Mouse (Mus musculus) monocyte, adult 59 days (primary cell): ENCODE results near the gene Hpn. TPM values are rescaled to one million over a fixed set of nuclear protein-coding genes. Genes with fewer than 3 reads are reported as not detected.

Experiments used
- total RNA-seq, 2 experiments: library from RNA; stranded (reverse); gene quantifications; one replicate each; pipeline ENCODE4 v1.2.4; 2023

The Hpn gene
- 10 to 100 TPM in 1 of 2 experiments, 1 to 10 TPM in 1; 9.1 to 15.9 TPM for total RNA-seq

GRCm38 (mm10) chr7:31115182-31115581 lies at the start of gene Hpn:
Gene Hpn (minus strand): TSS chr7:31115290.

DNA sequence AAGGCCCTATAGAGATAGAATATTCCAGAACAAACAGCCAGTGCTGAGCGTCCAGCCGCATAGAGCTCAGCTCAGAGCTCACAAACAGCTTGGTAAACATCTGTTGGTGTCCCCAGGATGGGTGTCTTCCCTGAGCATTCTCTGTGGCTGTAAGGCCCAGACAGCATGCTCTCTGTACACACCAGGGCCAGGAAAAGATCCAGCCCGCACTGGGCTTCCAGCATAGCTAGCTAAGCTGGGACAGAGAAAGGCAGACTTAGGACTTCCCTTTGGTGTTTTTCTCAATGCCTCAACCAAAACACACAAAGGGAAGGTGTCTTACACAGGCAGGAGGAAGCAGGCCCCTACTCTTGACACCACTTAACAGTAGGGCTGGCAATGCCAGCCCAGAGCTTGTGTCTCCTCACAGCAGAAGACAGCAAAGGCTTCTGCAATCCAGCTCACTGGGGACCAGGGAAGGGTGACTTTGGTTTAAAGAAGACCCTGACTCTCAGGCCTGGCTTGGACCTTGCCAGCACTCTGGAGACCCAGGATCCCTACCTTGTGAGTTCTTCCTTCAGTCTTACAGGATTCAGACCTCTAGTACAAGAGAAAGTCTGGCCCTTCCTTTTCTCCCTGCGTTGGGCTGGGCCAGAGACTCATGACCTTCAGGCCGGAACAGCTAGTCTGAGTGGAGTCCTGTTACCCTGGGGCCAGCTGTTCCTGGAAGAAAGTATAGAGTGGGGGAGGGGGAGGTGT lies 40.4 kb upstream of the Hpn start, which contains the start of gene Gramd1a:
Gramd1a (minus strand) TSS at position 601 of the 738 bp plus-strand sequence.

DNA sequence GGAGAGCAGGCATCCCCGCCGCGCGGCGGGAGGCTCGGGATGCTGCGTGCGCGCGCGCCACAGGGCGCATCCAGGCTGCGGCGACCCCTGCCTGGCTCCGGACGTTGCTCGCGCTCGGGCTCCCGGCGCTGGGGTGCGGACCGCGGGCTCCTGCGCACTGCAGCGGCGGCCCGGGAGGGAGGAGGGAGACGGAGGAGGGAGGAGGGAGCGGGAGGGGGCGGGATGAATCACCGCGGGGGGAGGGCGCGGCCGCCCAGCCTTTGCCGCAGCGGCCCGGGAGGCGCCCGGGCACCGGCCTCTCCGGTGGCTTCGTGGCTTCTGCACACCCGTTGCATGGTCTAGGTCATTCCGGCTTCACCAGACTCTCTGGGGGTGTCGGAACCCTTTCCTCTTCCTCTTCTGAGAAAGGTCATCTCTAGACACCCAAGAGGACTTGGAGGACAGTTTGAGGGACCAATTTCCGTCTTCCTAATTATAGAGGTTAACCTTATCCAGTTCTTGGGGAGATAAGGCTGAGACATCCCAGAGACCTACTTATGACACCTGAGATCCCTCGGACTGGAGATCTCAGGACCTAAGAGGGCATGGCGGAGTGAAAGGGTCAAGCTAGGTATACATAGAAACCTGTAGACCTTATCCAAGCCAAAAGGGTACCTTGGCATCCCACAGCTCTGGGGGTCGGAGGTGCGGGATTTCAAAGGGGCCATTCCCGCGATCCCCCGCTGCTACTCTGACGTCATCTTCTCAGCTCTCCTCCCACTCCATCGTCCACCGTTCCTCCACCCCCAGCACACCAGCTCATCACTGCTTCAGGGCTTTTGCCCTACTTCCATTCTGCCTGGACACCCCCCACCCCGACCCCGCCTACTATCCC lies 12.0 kb upstream of the Hpn start, which contains the start of gene Scn1b:
Scn1b (minus strand) TSS at position 153 of the 874 bp plus-strand sequence.

DNA sequence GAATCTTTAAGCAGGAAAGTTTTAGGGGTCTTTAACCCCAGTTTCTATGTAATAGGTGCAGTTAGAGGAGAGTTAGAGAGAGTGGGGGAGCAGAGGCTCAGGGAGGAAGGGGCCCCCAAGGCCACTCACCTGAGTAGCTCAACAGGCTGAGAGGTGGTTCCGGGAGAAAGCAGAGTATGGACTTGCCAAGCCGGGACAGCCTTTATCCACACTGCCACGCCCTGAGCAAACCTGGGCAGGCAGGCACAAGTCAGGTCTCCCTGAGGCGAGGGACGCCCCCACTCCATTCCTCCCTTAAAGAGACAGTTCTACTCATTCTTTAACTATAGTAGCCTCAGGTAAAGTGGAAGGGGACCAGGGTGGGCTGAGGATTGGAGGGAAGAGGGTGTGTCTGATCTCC lies 38.6 kb downstream of the Hpn start, which contains the start of gene Fxyd3:
Fxyd3 (minus strand) TSS at position 213 of the 400 bp plus-strand sequence.

GRCm38 (mm10) chr7:31059108-31059507 lies 56.0 kb downstream of the Hpn start, which contains the start of gene Lgi4:
Gene Lgi4 (plus strand): TSS chr7:31059342.

DNA sequence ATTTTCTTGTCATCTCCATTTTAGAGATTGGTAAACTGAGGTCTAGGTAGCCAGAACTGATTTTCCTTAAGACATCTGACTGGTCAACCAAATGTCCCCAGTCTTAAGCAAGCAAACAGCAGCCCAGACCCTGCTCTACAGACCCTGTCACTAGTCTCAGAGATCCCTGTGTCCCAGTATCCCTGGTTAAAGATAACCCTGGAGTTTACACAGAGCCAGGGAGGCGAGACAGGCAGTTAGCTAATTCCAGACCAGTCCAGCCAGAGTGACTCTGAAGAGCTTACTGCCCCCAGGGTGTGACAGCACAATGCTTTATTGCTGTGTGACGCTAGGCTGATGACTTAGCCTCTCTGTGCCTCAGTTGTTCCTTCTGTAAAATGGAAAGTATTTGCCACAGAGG lies 58.0 kb downstream of the Hpn start, which contains the start of gene Fxyd1:
Fxyd1 (minus strand) TSS at position 129 of the 400 bp plus-strand sequence.

DNA sequence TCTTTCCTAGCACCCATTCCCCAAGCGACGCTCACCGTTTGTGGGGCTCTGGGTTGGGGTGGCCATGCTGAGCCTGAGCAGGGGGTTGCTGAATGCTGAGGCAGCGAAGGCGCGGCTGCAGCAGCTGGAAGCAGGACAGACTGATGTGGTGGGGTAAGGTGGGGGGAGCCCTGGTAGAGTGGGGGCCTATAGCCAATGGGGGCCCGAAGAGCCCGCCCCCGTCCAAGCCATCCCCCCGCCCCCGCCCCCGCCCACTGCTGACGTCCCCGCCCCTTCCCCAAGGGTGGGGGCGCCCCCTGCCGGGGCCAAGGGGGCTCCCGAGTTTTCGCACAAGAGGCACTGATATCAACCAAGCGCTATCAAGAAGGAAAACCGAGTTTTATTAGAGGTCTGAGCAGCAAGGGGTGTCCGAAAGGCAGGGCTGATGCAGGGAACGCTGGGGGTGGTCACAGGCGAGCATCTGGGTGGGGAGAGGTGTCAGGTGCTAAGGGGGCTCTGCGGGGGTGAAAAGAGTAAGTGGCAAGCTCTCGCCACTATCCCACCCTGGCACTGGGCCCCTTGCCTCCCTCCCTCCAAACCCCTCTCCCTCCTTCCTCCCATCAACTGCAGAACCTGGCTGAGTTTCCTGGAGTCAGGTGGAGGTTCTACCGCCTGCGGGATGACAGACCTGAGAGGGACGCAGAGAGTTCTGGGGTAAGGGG lies 63.6 kb downstream of the Hpn start, which contains the start of gene Fxyd7:
Fxyd7 (minus strand) TSS at position 147 of the 701 bp plus-strand sequence.

Other genes starting within 250 kb of the Hpn start
- 10 to 100 TPM; 14.0 to 15.4 TPM for gene Cd22, start 234.9 kb downstream of the Hpn start, total RNA-seq
- 1 to 10 TPM; 3.3 to 3.8 TPM for gene Mag, start 200.4 kb downstream of the Hpn start, total RNA-seq
- 1 to 10 TPM; 1.4 to 4.0 TPM for gene Hamp2, start 190.6 kb downstream of the Hpn start, total RNA-seq
- not detected for gene Hamp, start 171.3 kb downstream of the Hpn start, total RNA-seq
- 100 to 1,000 TPM; 148 to 186 TPM for gene Usf2, start 158.5 kb downstream of the Hpn start, total RNA-seq
- gene Lsr, start 141.8 kb downstream of the Hpn start, total RNA-seq = 10 to 100 TPM; 13.7 to 19.7 TPM
- gene Fam187b, start 141.5 kb downstream of the Hpn start, total RNA-seq = 1 to 10 TPM; 1.5 to 2.3 TPM
- gene Fxyd5, start 72.8 kb downstream of the Hpn start, total RNA-seq = 1,000 to 10,000 TPM; 1,032 to 1,279 TPM
- gene Fxyd7, start 63.8 kb downstream of the Hpn start, total RNA-seq = not detected
- not detected for gene Fxyd1, start 58.1 kb downstream of the Hpn start, total RNA-seq
- 1 to 10 TPM; 1.7 to 1.9 TPM for gene Lgi4, start 55.9 kb downstream of the Hpn start, total RNA-seq
- gene Fxyd3, start 38.6 kb downstream of the Hpn start, total RNA-seq = not detected
- gene Scn1b, start 11.7 kb upstream of the Hpn start, total RNA-seq = 10 to 100 TPM; 23.9 to 35.9 TPM
- 100 to 1,000 TPM in 1 of 2 experiments, 10 to 100 TPM in 1; 98.0 to 105 TPM for gene Gramd1a, start 40.6 kb upstream of the Hpn start, total RNA-seq
- not detected for gene Scgb2b2, start 175.2 kb upstream of the Hpn start, total RNA-seq
- not detected for gene Scgb1b2, start 176.5 kb upstream of the Hpn start, total RNA-seq
- gene Scgb2b3, start 246.8 kb upstream of the Hpn start, total RNA-seq = not detected